Mouse (Mus musculus): ENCODE results near the gene Gm28051.

Gene Gm28051

DNA sequence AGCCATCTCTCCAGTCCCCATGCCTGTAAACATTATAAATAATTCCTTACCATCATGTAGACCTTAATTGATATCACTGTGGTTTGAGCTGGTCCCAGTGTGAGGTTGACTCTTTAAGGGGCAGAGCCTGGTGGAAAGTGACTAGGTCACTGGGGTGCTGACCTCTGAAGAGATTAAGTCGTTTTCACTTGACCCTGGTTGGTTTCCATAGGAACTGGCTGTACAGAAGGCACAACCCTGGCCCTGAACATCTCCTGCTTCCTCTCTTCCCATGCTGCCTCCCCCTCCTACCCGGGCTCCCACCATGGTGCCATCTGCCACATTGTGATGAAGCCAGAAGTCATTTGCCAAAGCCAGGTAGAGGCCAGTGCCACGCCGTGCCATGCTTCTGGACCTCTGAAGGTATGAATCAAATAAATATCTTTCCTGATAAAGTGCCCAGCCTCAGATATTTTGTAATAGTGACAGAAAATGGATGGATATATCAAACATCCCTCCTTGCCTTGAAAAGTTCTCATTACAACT lies 46.7 kb downstream of the Gm28051 start:
- in situ Hi-C loops (cut with MboI, MseI): no loop called here

DNA sequence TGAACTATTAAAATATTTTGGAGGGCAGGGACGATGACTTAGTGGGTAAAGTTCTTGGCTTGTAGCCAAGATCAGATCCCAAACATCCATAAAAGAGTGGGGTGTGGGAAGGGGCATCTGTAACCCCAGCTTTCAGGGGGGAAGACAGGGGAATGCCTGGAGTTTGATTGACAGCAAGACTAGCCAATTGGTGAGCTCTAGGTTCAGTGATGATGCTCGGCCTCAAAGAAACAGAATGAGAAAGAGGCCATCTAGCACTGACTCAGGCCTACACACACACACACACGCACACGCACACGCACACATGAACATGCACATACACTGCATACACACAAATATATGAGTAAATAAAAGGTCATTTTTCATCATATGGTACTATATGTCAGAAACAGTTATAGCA lies 47.7 kb downstream of the Gm28051 start:
- in situ Hi-C loops (cut with MboI, MseI): loop anchor here (5.0 kb wide), 1 partner anchor 128 kb away; no protein-coding TSS in a partner anchor

- in situ Hi-C loops (cut with MboI, MseI): loop anchor here (5.0 kb wide), 1 partner anchor 126 kb away; no protein-coding TSS in a partner anchor
Observed at GRCm38 (mm10) chr12:102708220-102708619, 49.3 kb downstream of the Gm28051 start.

DNA sequence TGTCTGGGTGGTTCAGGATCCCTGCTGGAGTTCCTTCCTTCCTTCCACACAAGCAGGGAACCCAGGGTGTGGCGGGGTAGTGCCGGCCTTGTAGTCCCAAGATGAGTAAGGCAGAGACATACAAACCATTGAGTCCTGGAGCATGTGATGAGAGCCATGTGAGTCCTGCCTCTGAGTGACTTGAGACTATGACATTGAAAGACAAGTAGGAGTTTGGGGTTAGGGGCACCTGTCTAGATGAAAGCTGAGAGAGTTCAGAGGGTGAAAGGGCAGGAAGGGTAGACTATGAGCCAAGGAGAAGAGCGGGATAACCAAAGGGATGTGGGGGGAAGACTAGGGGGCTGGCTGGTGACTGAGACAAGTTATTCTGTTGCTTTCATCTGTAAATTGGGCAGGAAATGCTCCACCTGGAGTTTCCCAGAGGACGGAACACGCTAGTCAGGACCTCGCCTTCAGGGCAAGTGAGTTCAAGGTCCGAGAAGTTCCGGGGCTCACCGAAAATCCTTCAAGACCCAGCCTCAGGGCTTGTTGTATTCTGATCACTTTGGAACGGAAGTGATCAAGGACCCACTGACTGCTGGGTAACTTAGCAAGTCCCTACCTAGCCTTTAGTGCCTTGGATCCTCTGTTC lies 50.6 kb downstream of the Gm28051 start:
- in situ Hi-C loops (cut with MboI, MseI): loop anchor here (5.0 kb wide), 1 partner anchor 125 kb away; no protein-coding TSS in a partner anchor

DNA sequence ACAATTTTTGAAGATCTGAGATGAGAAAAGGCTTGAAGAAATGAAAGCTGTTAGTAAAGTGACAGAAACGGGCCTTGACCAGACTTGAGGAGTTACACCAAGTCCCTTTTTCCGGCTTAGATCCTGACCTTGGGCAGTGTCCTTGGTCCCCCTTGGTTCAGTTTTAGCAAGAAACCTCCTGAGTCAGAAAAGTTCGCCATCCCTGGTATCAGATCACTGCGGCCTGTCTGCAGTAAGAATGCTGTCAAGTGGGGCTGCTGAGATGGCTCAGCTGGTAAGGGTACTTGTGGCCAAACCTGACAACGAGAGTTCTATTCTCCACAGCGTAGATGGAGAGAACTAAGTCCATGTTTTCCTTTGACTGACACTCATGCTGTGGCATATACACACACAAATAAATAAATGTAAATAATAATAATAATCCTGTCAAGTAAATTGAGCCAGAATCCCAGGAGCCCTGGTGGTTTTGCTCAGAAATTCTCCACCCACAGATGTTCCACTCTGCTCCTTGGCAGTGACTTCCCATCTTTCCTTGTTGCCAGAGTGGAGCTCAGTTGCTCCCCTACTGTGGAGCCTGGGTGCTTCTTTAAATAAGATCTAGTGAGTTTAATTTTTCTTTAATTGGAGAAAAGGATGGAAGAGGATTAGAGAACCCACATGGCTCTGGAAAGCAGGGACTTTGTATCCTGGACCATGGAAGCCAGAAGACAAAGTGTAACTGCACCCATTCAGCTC lies 51.5 kb downstream of the Gm28051 start:
- in situ Hi-C loops (cut with MboI, MseI): loop anchor here (5.0 kb wide), 1 partner anchor 124 kb away; no protein-coding TSS in a partner anchor

DNA sequence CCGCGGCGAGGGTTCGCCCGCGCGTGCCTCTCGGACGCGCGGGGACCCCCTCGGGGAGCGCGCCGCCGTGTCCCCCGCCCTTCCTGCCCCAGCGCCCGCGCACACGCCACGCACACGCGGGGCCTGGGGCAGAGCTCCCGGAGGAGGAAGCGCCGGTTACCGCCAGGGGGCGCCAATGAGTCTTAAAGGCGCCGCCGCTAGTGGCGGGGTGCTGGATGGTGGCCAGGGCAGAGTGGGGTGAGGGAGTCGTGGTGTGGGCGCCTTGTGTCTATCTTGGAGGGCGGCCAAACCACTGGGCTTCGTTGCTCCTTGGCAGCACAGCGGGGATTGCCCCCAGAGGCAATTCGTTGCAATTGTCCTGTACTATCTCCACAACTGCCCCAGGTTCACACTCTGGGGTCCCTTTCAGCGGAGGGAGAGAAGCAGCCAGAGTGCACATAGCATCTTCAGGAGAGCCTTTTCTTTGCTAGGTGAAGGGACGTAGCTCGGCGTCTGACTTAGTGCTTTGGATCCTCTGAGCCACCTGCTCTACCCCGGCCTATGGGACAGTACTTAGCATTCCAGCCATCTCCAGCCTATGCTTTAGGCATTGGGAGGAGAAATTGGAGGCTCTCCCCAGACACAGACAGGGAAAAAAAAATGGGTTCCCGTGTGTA lies 52.2 kb downstream of the Gm28051 start:
- in situ Hi-C loops (cut with MboI, MseI): loop anchor here (5.0 kb wide), 1 partner anchor 123 kb away; no protein-coding TSS in a partner anchor

GRCm38 (mm10) chr12:102704457-102705198 lies 52.9 kb downstream of the Gm28051 start, which contains the start of gene Itpk1:
Itpk1 (minus strand) TSS chr12:102704930.
- in situ Hi-C loops (cut with MboI, MseI): loop anchor here (5.0 kb wide), 1 partner anchor 122 kb away; no protein-coding TSS in a partner anchor

- in situ Hi-C loops (cut with MboI, MseI): no loop called here
Observed at GRCm38 (mm10) chr12:102703921-102704408, 53.6 kb downstream of the Gm28051 start.

- in situ Hi-C loops (cut with MboI, MseI): no loop called here
Observed at GRCm38 (mm10) chr12:102703441-102703840, 54.1 kb downstream of the Gm28051 start.

GRCm38 (mm10) chr12:102703111-102703412 lies 54.5 kb downstream of the Gm28051 start:
- in situ Hi-C loops (cut with MboI, MseI): no loop called here

GRCm38 (mm10) chr12:102702356-102703110 lies 55.0 kb downstream of the Gm28051 start:
- in situ Hi-C loops (cut with MboI, MseI): no loop called here

DNA sequence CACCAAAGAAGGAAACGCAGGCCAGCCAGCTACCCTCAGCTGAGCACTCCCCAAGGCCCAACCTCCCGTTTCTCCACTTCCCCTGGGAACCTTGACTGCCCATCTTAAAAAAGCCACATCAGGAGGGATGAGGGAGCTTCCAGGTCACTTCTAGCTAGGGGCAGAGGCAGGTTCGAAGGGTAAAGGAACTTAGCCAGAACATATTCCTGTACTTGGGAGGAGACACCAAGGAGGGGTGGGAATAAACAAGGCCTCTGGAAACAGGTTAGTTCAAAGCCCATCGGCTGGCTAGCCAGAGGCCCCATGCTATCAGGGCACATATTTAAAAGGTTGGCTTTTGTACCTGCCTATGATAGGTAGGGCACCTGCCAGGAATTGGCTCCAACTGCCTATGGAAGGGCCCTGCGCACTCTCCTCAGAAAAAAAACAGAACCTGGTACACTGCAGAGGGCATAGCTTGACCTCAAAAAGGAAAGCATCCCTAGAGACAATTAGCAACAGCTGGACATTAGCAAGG lies 55.8 kb downstream of the Gm28051 start:
- in situ Hi-C loops (cut with MboI, MseI): no loop called here

- in situ Hi-C loops (cut with MboI, MseI): no loop called here
Observed at GRCm38 (mm10) chr12:102700453-102700852, 57.1 kb downstream of the Gm28051 start.

DNA sequence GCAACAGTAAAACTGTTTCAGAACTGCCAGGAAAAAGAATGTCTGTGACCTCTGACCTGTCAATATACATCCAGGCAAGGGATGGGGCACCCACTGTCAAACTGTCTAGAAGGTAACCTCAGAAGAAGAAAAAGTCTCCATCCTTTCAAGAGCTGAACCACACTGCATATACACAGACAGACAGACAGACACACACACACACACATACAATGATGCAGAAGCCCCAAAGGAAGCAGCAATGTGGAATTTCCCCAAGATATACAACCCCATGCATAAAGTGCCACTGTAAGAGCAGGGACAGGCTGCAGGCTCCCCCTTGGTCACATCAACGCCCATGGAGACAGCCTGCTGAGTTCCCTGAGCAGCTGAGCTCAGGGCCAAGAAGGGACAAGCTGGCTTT lies 58.4 kb downstream of the Gm28051 start:
- in situ Hi-C loops (cut with MboI, MseI): loop anchor here (25.0 kb wide), 1 partner anchor 1687 kb away; no protein-coding TSS in a partner anchor

DNA sequence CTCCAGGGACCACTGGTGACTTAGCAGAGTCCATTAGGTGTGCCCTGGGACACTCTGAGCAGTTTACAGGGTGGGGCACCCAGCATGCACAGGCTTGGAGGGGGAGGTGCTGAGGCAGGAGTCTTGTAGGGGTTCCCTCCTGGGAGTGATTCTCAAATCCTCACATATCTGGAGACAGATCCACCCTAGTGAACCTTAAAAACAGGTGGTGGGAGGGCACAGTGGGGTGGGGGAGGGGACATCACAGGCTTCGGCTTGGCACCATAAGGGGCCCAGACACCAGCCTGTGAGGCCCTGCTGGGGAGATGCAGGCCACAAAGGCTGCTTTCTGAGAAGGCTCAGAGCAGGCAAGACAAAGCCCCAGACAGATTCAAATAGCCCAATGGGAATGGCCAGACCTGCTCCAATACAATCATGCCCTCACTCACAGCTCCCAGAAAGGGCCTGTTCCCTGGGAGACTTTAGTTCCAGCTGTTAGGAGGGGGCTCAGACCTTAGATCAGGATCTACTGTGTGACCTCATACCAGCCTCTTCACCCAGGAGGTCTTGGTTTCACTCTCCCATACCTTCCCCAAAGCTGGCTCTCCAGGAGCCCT lies 59.4 kb downstream of the Gm28051 start:
- in situ Hi-C loops (cut with MboI, MseI): loop anchor here (25.0 kb wide), 1 partner anchor 1686 kb away; no protein-coding TSS in a partner anchor

DNA sequence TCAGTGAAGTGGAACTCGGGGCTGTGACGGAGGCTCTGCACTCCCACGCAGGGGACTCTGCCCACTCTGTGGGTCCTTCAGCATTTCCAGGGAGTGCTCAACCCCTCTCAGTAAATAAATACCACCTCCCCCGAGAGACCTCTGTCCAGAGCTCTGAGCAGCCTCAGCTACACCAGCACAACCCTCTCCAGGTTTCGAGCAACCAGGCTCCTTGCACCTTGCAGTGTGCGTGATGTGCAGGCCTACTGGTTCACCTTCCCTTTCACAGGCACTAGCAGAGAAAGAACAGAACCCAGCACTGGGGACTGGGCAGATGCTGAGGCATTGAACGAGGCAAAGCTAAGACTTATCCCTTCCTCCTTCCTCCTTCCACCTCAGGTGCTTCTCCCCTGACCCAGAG lies 60.2 kb downstream of the Gm28051 start:
- in situ Hi-C loops (cut with MboI, MseI): loop anchor here (25.0 kb wide), 1 partner anchor 1685 kb away; no protein-coding TSS in a partner anchor

- in situ Hi-C loops (cut with MboI, MseI): loop anchor here (25.0 kb wide), 1 partner anchor 1684 kb away; no protein-coding TSS in a partner anchor
Observed at GRCm38 (mm10) chr12:102696635-102697354, 60.8 kb downstream of the Gm28051 start.

- in situ Hi-C loops (cut with MboI, MseI): loop anchor here (25.0 kb wide), 1 partner anchor 1683 kb away; no protein-coding TSS in a partner anchor
Observed at GRCm38 (mm10) chr12:102695369-102696239, 62.0 kb downstream of the Gm28051 start.
